Mouse (Mus musculus): ENCODE results near the gene Clip2. TPM values are rescaled to one million over a fixed set of nuclear protein-coding genes. Genes with fewer than 3 reads are reported as not detected.

The Clip2 gene
- polyA plus RNA-seq, 1 experiment from 2014 or later: 4.7 TPM

GRCm38 (mm10) chr5:134507859-134508399 is 44.3 kb downstream of the Clip2 start:
- H3K4me2 ChIP-seq (ENCODE audit: low read length): no peak overlapping the region
- H3K27me3 ChIP-seq (replicated peaks; ENCODE audit: control insufficient read depth, insufficient read depth, low read length): no peaks in the 10 kb centered on the region
- H3K9me3 ChIP-seq (ENCODE audit: control insufficient read depth, low read length): no peaks in the 10 kb centered on the region
- DNase-seq (ENCODE audit: low spot score) (no peak), ATAC-seq (replicated peaks; ENCODE audit: low FRiP score, low TSS enrichment, low read depth) (no peak)
- peaks cover 41% of the 10 kb centered on the region for H3K36me3 ChIP-seq (ENCODE audit: control insufficient read depth, insufficient read depth, low read length)
- no peaks in the 10 kb centered on the region for H3K4me1 ChIP-seq (replicated peaks; ENCODE audit: control insufficient read depth, insufficient read depth, low read length)
- 82% methylated on average over 5 of the region's 5 CpGs for WGBS
- H3K27ac ChIP-seq (ENCODE audit: low read depth): no peak overlapping the region
- no peak overlapping the region for H3K4me3 ChIP-seq (ENCODE audit: low read depth, low read length)
- H3K9ac ChIP-seq (ENCODE audit: low read length): no peak overlapping the region

GRCm38 (mm10) chr5:134507307-134507706 is 44.9 kb downstream of the Clip2 start:
- Histone ChIP-seq H3K9ac (ENCODE audit: low read length) (no peak overlapping the region), H3K4me1 (replicated peaks; ENCODE audit: control insufficient read depth, insufficient read depth, low read length) (no peaks in the 10 kb centered on the region), H3K4me3 (ENCODE audit: low read depth, low read length) (no peak overlapping the region), H3K36me3 (ENCODE audit: control insufficient read depth, insufficient read depth, low read length) (peaks cover 41% of the 10 kb centered on the region), H3K27me3 (replicated peaks; ENCODE audit: control insufficient read depth, insufficient read depth, low read length) (no peaks in the 10 kb centered on the region), H3K4me2 (ENCODE audit: low read length) (no peak overlapping the region), H3K9me3 (ENCODE audit: control insufficient read depth, low read length) (no peaks in the 10 kb centered on the region), H3K27ac (ENCODE audit: low read depth) (no peak overlapping the region)
- DNase-seq (ENCODE audit: low spot score) (peak; percentile 87), ATAC-seq (replicated peaks; ENCODE audit: low FRiP score, low TSS enrichment, low read depth) (no peak)
- 26% methylated on average over 10 of the region's 10 CpGs for WGBS

- H3K4me3 ChIP-seq (ENCODE audit: low read depth, low read length): no peak overlapping the region
- ATAC-seq (replicated peaks; ENCODE audit: low FRiP score, low TSS enrichment, low read depth): peak; percentile 29; the same call in 1 of the 2 replicates
- H3K4me1 ChIP-seq (replicated peaks; ENCODE audit: control insufficient read depth, insufficient read depth, low read length): no peaks in the 10 kb centered on the region
- no peaks in the 10 kb centered on the region for H3K27me3 ChIP-seq (replicated peaks; ENCODE audit: control insufficient read depth, insufficient read depth, low read length)
- no peak overlapping the region for H3K27ac ChIP-seq (ENCODE audit: low read depth)
- DNase-seq (ENCODE audit: low spot score): no peak
- peaks cover 46% of the 10 kb centered on the region for H3K36me3 ChIP-seq (ENCODE audit: control insufficient read depth, insufficient read depth, low read length)
- 76% methylated on average over 9 of the region's 9 CpGs for WGBS
- no peak overlapping the region for H3K4me2 ChIP-seq (ENCODE audit: low read length)
- H3K9ac ChIP-seq (ENCODE audit: low read length): no peak overlapping the region
- H3K9me3 ChIP-seq (ENCODE audit: control insufficient read depth, low read length): no peaks in the 10 kb centered on the region
Observed at GRCm38 (mm10) chr5:134505810-134506292, 46.4 kb downstream of the Clip2 start.

DNA sequence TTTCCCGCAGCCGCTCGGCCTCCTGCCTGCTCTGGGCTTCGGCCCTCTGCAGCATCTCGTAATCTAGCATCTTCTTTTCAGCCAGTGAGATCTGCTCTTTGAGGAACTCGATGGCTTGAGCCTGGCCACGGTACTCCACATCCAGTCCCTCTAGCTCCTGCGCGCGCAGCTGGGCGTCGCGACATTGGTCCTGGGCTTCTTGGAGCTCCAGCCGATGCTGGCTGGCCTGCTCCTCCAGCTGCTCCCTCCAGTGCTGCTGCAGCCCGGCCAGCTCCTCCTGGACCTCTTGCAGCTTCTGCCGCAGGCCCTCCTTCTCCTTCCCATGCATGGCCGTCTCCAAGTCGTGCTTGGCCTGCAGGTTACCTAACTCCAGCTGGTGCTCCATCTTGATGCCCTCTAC is 49.6 kb downstream of the Clip2 start:
- Histone ChIP-seq H3K27ac (ENCODE audit: low read depth) (no peak overlapping the region), H3K9ac (ENCODE audit: low read length) (no peak overlapping the region), H3K4me3 (ENCODE audit: low read depth, low read length) (no peak overlapping the region), H3K9me3 (ENCODE audit: control insufficient read depth, low read length) (no peaks in the 10 kb centered on the region), H3K4me2 (ENCODE audit: low read length) (no peak overlapping the region), H3K27me3 (replicated peaks; ENCODE audit: control insufficient read depth, insufficient read depth, low read length) (no peaks in the 10 kb centered on the region), H3K4me1 (replicated peaks; ENCODE audit: control insufficient read depth, insufficient read depth, low read length) (no peaks in the 10 kb centered on the region), H3K36me3 (ENCODE audit: control insufficient read depth, insufficient read depth, low read length) (peaks cover 42% of the 10 kb centered on the region)
- WGBS: 93% methylated on average over 18 of the region's 18 CpGs
- DNase-seq (ENCODE audit: low spot score) (no peak), ATAC-seq (replicated peaks; ENCODE audit: low FRiP score, low TSS enrichment, low read depth) (no peak)

GRCm38 (mm10) chr5:134501453-134501852 is 50.8 kb downstream of the Clip2 start:
- ATAC-seq (replicated peaks; ENCODE audit: low FRiP score, low TSS enrichment, low read depth) (no peak), DNase-seq (ENCODE audit: low spot score) (no peak)
- H3K4me3 ChIP-seq (ENCODE audit: low read depth, low read length): no peak overlapping the region
- H3K9ac ChIP-seq (ENCODE audit: low read length): no peak overlapping the region
- no peak overlapping the region for H3K4me2 ChIP-seq (ENCODE audit: low read length)
- H3K27ac ChIP-seq (ENCODE audit: low read depth): no peak overlapping the region
- no peaks in the 10 kb centered on the region for H3K9me3 ChIP-seq (ENCODE audit: control insufficient read depth, low read length)
- H3K27me3 ChIP-seq (replicated peaks; ENCODE audit: control insufficient read depth, insufficient read depth, low read length): no peaks in the 10 kb centered on the region
- 87% methylated on average over 9 of the region's 9 CpGs for WGBS
- peaks cover 53% of the 10 kb centered on the region for H3K36me3 ChIP-seq (ENCODE audit: control insufficient read depth, insufficient read depth, low read length)
- no peaks in the 10 kb centered on the region for H3K4me1 ChIP-seq (replicated peaks; ENCODE audit: control insufficient read depth, insufficient read depth, low read length)

DNA sequence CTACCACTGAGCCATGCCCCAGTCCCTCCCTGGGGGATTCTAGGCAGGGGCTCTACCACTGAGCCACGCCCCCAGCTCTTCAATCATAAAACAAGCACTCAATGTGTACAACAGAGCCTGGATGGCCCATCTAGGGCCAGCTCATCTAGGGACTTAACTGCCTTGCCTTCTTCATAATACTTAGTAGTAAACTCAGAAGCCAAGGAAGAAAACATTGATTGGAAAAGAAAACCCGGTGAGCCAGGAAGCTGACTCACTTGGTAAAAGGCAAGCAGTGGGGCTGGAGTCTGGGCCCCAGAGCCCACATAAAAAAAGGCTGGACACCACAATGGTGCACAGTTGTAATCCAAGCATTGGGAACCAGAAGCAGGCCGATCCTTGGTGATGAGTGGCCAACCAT is 51.6 kb downstream of the Clip2 start:
- Histone ChIP-seq H3K9me3 (ENCODE audit: control insufficient read depth, low read length) (no peaks in the 10 kb centered on the region), H3K4me2 (ENCODE audit: low read length) (no peak overlapping the region), H3K27me3 (replicated peaks; ENCODE audit: control insufficient read depth, insufficient read depth, low read length) (no peaks in the 10 kb centered on the region), H3K9ac (ENCODE audit: low read length) (no peak overlapping the region), H3K27ac (ENCODE audit: low read depth) (no peak overlapping the region), H3K4me1 (replicated peaks; ENCODE audit: control insufficient read depth, insufficient read depth, low read length) (no peaks in the 10 kb centered on the region), H3K4me3 (ENCODE audit: low read depth, low read length) (no peak overlapping the region), H3K36me3 (ENCODE audit: control insufficient read depth, insufficient read depth, low read length) (peaks cover 56% of the 10 kb centered on the region)
- WGBS: 95% methylated on average over 3 of the region's 3 CpGs
- ATAC-seq (replicated peaks; ENCODE audit: low FRiP score, low TSS enrichment, low read depth): no peak
- no peak for DNase-seq (ENCODE audit: low spot score)

GRCm38 (mm10) chr5:134500062-134500461 is 52.2 kb downstream of the Clip2 start:
- ATAC-seq (replicated peaks; ENCODE audit: low FRiP score, low TSS enrichment, low read depth) (no peak), DNase-seq (ENCODE audit: low spot score) (peak; percentile 77)
- H3K9me3 ChIP-seq (ENCODE audit: control insufficient read depth, low read length): no peaks in the 10 kb centered on the region
- H3K4me3 ChIP-seq (ENCODE audit: low read depth, low read length): no peak overlapping the region
- peaks cover 62% of the 10 kb centered on the region for H3K36me3 ChIP-seq (ENCODE audit: control insufficient read depth, insufficient read depth, low read length)
- H3K4me2 ChIP-seq (ENCODE audit: low read length): no peak overlapping the region
- H3K27ac ChIP-seq (ENCODE audit: low read depth): no peak overlapping the region
- no peaks in the 10 kb centered on the region for H3K4me1 ChIP-seq (replicated peaks; ENCODE audit: control insufficient read depth, insufficient read depth, low read length)
- H3K27me3 ChIP-seq (replicated peaks; ENCODE audit: control insufficient read depth, insufficient read depth, low read length): no peaks in the 10 kb centered on the region
- no peak overlapping the region for H3K9ac ChIP-seq (ENCODE audit: low read length)
- WGBS: 72% methylated on average over 4 of the region's 4 CpGs

DNA sequence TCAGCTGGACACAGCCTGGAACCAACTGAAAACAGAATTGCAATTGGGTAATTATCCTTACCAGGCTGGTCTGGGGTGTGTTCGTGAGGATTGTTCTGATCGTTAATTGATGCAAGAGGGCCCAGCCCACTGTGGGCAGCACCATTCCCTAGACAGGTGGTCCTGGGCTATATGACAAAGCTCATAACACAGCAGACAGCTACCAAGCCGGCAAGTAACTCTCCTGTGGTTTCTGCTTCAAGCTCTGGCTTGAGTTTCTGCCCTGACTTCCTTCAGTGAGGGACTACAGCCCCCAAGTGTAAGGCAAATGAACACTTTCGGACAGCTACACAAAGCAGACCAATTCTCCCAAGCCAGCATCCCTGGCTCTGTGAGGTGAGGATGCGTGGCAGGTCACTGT is 55.2 kb downstream of the Clip2 start:
- Histone ChIP-seq H3K9me3 (ENCODE audit: control insufficient read depth, low read length) (no peaks in the 10 kb centered on the region), H3K27ac (ENCODE audit: low read depth) (no peak overlapping the region), H3K27me3 (replicated peaks; ENCODE audit: control insufficient read depth, insufficient read depth, low read length) (no peaks in the 10 kb centered on the region), H3K36me3 (ENCODE audit: control insufficient read depth, insufficient read depth, low read length) (peaks cover 54% of the 10 kb centered on the region), H3K9ac (ENCODE audit: low read length) (no peak overlapping the region), H3K4me2 (ENCODE audit: low read length) (no peak overlapping the region), H3K4me3 (ENCODE audit: low read depth, low read length) (no peak overlapping the region), H3K4me1 (replicated peaks; ENCODE audit: control insufficient read depth, insufficient read depth, low read length) (no peaks in the 10 kb centered on the region)
- WGBS: 93% methylated on average over 5 of the region's 5 CpGs
- ATAC-seq (replicated peaks; ENCODE audit: low FRiP score, low TSS enrichment, low read depth): no peak
- DNase-seq (ENCODE audit: low spot score): no peak

GRCm38 (mm10) chr5:134495796-134496195 is 56.4 kb downstream of the Clip2 start:
- ATAC-seq (replicated peaks; ENCODE audit: low FRiP score, low TSS enrichment, low read depth) (no peak), DNase-seq (ENCODE audit: low spot score) (no peak)
- Histone ChIP-seq H3K27ac (ENCODE audit: low read depth) (no peak overlapping the region), H3K4me2 (ENCODE audit: low read length) (no peak overlapping the region), H3K9ac (ENCODE audit: low read length) (no peak overlapping the region), H3K4me1 (replicated peaks; ENCODE audit: control insufficient read depth, insufficient read depth, low read length) (no peaks in the 10 kb centered on the region), H3K36me3 (ENCODE audit: control insufficient read depth, insufficient read depth, low read length) (peaks cover 47% of the 10 kb centered on the region), H3K27me3 (replicated peaks; ENCODE audit: control insufficient read depth, insufficient read depth, low read length) (no peaks in the 10 kb centered on the region), H3K4me3 (ENCODE audit: low read depth, low read length) (no peak overlapping the region), H3K9me3 (ENCODE audit: control insufficient read depth, low read length) (no peaks in the 10 kb centered on the region)
- 73% methylated on average over 4 of the region's 4 CpGs for WGBS

All from intestine, embryonic 14.5 days (tissue).